Mouse (Mus musculus): ENCODE data around the gene Cox6a1.
"Not testable (repeated sequence)": the region's sequence is repeated elsewhere in the genome, so short reads cannot be mapped to it uniquely, and the experiment has no call there.

Gene Cox6a1

GRCm38 (mm10) chr5:115347564-115347963, 1.2 kb downstream of the Cox6a1 start:
- peak; percentile 62 for DNase-seq (ENCODE audit: low spot score)

GRCm38 (mm10) chr5:115341314-115342165, 7.2 kb downstream of the Cox6a1 start:
- no peak for DNase-seq (ENCODE audit: low spot score)

- peak; percentile 86 for DNase-seq (ENCODE audit: low spot score)
Observed at GRCm38 (mm10) chr5:115340577-115341313, 8.0 kb downstream of the Cox6a1 start, which contains the start of the genes Gatc and Triap1. Gene Gatc (minus strand): TSS chr5:115341178. Gene Triap1 (plus strand): TSS chr5:115341225.

GRCm38 (mm10) chr5:115340007-115340406, 8.8 kb downstream of the Cox6a1 start:
- no peak for DNase-seq (ENCODE audit: low spot score)

- no peak for DNase-seq (ENCODE audit: low spot score)
Observed at GRCm38 (mm10) chr5:115333626-115334025, 15.2 kb downstream of the Cox6a1 start.

DNA sequence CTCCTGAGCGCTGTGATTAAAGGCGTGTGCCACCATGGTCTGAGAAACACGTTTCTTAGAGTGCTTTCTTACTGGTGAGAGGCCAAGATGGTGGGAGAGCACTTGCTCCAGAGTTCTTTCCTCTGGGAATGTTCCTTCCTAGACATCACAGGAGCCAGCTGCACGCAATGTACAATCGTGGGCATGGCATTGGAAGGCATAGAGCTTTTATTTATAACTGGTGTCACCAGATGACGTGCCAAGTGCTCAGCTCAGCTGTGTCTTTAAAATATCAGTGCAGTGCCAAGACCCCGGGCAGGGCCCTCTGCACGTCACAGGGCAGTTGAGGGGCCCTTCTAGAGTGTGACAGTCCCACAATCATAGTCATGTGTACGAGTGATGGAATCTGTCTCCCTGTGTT, 17.8 kb downstream of the Cox6a1 start:
- no peak for DNase-seq (ENCODE audit: low spot score)

- DNase-seq (ENCODE audit: low spot score), result no peak
Observed at GRCm38 (mm10) chr5:115327610-115328548, 20.9 kb downstream of the Cox6a1 start.

GRCm38 (mm10) chr5:115326875-115327609, 21.7 kb downstream of the Cox6a1 start, which contains the start of gene Srsf9:
Gene Srsf9 (plus strand): TSS chr5:115327177.
- DNase-seq (ENCODE audit: low spot score), result peak; percentile 96

DNA sequence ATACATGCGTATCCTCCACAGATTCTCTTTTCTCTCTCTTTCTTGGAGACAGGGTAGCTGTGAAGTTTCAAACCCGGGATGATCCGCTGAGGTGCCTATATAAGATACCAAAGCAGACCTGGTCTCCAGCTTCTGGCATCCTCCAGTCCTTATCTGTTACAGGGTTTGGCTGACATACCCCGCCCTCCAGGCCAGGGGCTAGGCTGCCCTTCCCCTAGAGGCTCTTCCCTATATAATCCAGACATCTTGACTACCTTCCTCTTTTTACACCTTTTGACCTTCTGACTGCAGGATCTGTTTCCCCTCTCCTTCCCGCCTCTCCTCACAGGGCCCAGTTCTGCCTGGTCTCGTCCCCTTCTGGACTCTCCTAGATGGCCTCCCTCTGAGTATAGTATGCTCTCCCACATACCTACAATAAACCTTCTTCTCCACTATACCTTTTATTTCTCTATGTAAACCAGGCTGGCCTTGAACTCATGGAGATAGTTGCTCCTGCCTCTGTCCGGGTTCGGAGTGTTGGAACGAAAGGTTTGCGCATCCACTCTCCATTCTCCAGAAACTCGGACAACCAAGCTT, 22.4 kb downstream of the Cox6a1 start:
- no peak for DNase-seq (ENCODE audit: low spot score)

DNA sequence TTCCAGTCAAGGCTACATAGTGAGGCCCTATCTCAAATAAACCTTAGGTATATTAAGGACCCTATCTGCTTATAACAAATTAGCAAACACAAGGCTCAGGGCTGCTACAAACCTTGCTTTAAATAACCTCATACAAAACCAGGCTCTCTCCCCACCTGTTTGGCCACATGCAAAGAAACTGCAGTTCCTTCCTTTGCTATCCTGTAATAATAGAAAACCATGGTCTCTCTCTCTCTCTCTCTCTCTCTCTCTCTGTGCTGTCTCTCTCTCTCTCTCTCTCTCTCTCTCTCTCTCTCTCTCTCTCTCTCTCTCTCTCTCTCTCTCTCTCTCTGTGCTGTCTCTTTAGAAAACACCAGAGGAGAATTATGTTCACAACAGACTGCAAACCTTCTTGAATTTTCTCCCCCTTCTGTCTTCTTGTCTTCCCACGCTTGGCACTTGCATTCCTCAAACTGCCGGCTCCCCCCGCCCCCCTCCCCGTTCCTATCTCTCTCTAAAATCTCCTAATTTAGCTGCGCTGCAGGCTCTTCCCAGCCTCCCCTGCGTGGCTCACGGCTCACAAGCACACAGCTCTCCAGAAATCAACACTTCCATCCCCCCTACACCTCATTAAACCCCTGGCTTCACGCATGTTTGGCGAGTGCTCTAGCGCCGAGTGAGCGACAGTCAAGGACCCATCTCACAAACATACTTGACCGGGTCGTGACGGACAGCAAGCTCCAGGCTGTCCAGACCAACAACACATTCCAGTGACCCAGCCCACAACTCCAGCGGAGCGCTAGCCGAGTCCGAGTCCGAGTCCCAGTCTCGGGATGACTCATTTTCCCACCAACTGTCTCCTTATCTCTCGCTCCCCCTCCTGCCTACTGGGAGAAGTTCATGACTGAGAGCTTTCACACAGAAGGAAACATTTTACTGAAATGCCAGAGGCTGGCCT, 29.5 kb downstream of the Cox6a1 start:
- DNase-seq (ENCODE audit: low spot score), result peak; percentile 58

GRCm38 (mm10) chr5:115317645-115318328, 31.0 kb downstream of the Cox6a1 start:
- DNase-seq (ENCODE audit: low spot score), result no peak

- no peak for DNase-seq (ENCODE audit: low spot score)
Observed at GRCm38 (mm10) chr5:115316968-115317644, 31.7 kb downstream of the Cox6a1 start.

DNA sequence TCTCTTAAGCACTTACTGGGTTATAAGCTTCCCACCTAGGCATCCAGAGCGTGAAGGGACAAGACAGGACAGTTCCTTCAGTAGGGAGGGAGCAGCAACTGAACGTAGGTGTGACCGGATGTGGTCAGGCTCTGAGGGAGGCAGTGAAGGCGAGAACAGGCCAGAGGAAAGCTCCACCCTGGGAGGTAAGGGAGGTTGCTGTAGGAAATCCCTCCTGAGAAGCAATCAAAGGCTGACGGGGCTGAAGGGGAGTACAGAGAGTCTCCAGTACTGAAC, 35.2 kb downstream of the Cox6a1 start:
- no peak for DNase-seq (ENCODE audit: low spot score)

DNA sequence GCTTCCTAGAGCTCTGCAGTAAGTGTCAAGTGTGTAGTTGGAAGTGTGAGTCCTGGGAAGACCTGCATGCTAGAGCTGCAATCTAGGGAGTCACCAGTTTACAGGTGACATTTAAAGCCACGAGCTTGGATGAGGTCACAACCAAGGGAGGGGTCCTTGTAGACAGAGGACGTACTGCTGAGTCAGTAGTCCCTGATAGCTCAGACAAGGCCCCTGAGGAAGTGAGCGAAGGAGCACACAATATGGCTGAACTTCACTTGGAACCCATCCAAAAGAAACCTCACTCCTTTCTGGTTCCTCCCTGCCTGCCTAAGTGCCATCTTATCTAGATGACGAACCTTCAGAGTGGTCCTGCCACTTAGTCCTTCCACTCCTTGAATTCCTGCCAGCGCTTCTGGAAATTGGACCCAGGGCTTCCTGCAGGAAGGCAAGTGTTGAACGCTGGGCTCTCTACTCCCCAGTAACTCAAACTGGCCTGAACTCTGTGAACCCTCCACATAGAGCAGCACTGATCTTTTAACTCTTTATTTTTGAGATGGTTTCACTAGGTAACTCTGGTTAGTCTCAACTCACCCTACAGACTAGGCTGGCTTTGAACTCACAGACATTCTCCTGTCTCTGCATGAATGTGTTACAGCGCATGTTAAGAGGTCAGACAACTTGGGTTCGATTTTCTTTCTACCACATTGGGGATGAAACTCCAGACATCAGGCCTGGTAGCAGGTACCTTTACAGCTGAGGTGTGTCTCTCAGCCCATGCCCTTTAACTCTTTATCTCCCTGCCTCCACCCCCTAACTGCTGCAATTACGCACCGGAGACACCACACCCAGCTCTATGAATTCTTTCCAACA, 35.7 kb downstream of the Cox6a1 start:
- no peak for DNase-seq (ENCODE audit: low spot score)

DNA sequence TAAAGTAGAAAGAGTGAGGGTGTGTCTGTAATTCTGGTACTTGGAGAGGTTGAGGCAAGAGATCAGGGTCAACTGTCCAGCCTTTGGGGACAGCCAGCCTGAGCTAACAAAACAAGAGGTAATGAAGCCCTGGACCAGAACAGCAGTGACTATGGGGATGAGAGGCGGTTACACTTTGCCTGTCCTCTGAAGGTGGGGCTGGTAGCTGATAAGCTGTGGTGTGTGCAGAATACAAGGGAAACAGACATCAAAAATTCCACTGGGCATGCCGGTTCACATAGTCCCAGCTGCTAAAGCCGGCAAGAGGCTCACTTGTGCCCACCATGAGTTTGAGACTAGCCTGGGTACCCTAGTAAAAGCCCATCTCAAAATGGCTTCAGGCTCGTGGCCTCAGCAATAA, 36.4 kb downstream of the Cox6a1 start:
- DNase-seq (ENCODE audit: low spot score), result no peak

DNA sequence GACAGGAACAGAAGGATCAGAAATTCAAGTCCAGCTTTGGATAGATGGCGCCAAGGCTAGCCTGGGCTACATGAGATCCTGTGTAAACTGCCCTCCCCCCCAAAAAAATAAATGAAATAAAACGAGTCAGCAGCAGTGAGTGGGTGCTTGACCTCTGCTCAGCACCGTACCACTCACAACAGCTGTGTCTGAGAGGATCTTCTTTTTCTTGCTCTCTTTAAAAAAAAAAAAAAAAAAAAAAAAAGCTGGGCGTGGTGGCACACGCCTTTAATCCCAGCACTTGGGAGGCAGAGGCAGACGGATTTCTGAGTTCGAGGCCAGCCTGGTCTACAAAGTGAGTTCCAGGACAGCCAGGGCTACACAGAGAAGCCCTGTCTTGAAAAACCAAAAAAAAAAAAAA, 46.6 kb downstream of the Cox6a1 start:
- not testable (repeated sequence) for DNase-seq (ENCODE audit: low spot score)

DNA sequence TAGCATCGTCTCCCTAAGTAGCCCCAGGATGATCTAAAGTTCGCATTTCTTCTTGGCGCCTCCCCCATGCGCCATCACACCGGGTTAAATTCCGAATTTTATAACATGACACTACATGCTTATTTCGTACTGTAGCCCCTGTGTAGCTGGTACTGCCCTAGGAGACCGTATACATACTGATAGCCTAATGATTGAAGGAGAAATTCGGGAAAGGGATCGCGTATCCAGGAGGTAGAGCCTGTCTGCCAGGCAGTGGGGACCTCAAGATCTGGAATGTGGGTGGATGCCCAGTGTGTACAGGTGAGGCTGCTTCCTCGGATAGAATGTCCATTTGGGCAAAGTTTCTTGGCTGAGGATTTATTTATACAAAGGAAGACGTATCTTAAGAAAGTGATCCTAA, 47.2 kb downstream of the Cox6a1 start:
- no peak for DNase-seq (ENCODE audit: low spot score)

Data from ovary, postnatal 14 days (tissue).